Mouse (Mus musculus): ENCODE data around the gene Rnf224. TPM values are rescaled to one million over a fixed set of nuclear protein-coding genes. Genes with fewer than 3 reads are reported as not detected.

The Rnf224 gene
- polyA plus RNA-seq, 1 experiment from 2014 or later = not detected

- no peak for ATAC-seq (ENCODE audit: low FRiP score, low TSS enrichment)
- no peaks in the 10 kb centered on the region for H3K9me3 ChIP-seq (ENCODE audit: control insufficient read depth, low read length)
- no peak for DNase-seq
- H3K4me2 ChIP-seq (ENCODE audit: low read length) = no peak overlapping the region
- peaks cover 15% of the 10 kb centered on the region for H3K4me1 ChIP-seq (ENCODE audit: control insufficient read depth, insufficient read depth, low read length)
- H3K27ac ChIP-seq (replicated peaks; ENCODE audit: low read depth, low read length) = no peak overlapping the region
- H3K27me3 ChIP-seq (ENCODE audit: control insufficient read depth, insufficient read depth, low read length) = no peaks in the 10 kb centered on the region
- WGBS = 81% methylated on average over 5 of the region's 5 CpGs
- H3K36me3 ChIP-seq (ENCODE audit: control insufficient read depth, insufficient read depth, low read length) = peaks cover 2% of the 10 kb centered on the region
- no peak overlapping the region for H3K9ac ChIP-seq (replicated peaks; ENCODE audit: low read length)
- H3K4me3 ChIP-seq (replicated peaks; ENCODE audit: low read depth, low read length) = no peak overlapping the region
Measured at GRCm38 (mm10) chr2:25226864-25227263, 9.7 kb downstream of the Rnf224 start.

GRCm38 (mm10) chr2:25225811-25226379 lies 10.7 kb downstream of the Rnf224 start:
- Histone ChIP-seq H3K4me3 (replicated peaks; ENCODE audit: low read depth, low read length) (no peak overlapping the region; the same call in 1 of the 2 replicates), H3K4me2 (ENCODE audit: low read length) (peak overlapping the region; percentile 56), H3K4me1 (ENCODE audit: control insufficient read depth, insufficient read depth, low read length) (peaks cover 15% of the 10 kb centered on the region), H3K36me3 (ENCODE audit: control insufficient read depth, insufficient read depth, low read length) (peaks cover 6% of the 10 kb centered on the region), H3K9me3 (ENCODE audit: control insufficient read depth, low read length) (no peaks in the 10 kb centered on the region), H3K9ac (replicated peaks; ENCODE audit: low read length) (no peak overlapping the region), H3K27ac (replicated peaks; ENCODE audit: low read depth, low read length) (peak overlapping the region; percentile 99), H3K27me3 (ENCODE audit: control insufficient read depth, insufficient read depth, low read length) (no peaks in the 10 kb centered on the region)
- ATAC-seq (ENCODE audit: low FRiP score, low TSS enrichment) (no peak), DNase-seq (no peak)
- 71% methylated on average over 8 of the region's 8 CpGs for WGBS

- WGBS = 2% methylated on average over 41 of the region's 41 CpGs
- peak; percentile 100 for DNase-seq
- peak overlapping the region; percentile 84 for H3K4me3 ChIP-seq (replicated peaks; ENCODE audit: low read depth, low read length)
- H3K9me3 ChIP-seq (ENCODE audit: control insufficient read depth, low read length) = no peaks in the 10 kb centered on the region
- H3K4me2 ChIP-seq (ENCODE audit: low read length) = peak overlapping the region; percentile 56
- H3K27me3 ChIP-seq (ENCODE audit: control insufficient read depth, insufficient read depth, low read length) = no peaks in the 10 kb centered on the region
- peak; percentile 97 for ATAC-seq (ENCODE audit: low FRiP score, low TSS enrichment)
- H3K9ac ChIP-seq (replicated peaks; ENCODE audit: low read length) = peak overlapping the region; percentile 62
- peak overlapping the region; percentile 99 for H3K27ac ChIP-seq (replicated peaks; ENCODE audit: low read depth, low read length)
- H3K4me1 ChIP-seq (ENCODE audit: control insufficient read depth, insufficient read depth, low read length) = peaks cover 15% of the 10 kb centered on the region
- peaks cover 6% of the 10 kb centered on the region for H3K36me3 ChIP-seq (ENCODE audit: control insufficient read depth, insufficient read depth, low read length)
Measured at GRCm38 (mm10) chr2:25224766-25225752, 11.5 kb downstream of the Rnf224 start.

GRCm38 (mm10) chr2:25224492-25224765 lies 12.2 kb downstream of the Rnf224 start, which contains the start of gene Tubb4b:
Gene Tubb4b, minus strand, starts transcription at chr2:25224702.
- peak within 1 kb of the TSS; percentile 99 for H3K27ac ChIP-seq (replicated peaks; ENCODE audit: low read depth, low read length)
- H3K27me3 ChIP-seq (ENCODE audit: control insufficient read depth, insufficient read depth, low read length) = no peaks in the 10 kb centered on the region
- WGBS = 0% methylated on average over 17 of the region's 17 CpGs
- H3K4me1 ChIP-seq (ENCODE audit: control insufficient read depth, insufficient read depth, low read length) = peaks cover 15% of the 10 kb centered on the region
- ATAC-seq (ENCODE audit: low FRiP score, low TSS enrichment) = no peak
- peak within 1 kb of the TSS; percentile 80 for H3K9ac ChIP-seq (replicated peaks; ENCODE audit: low read length)
- peak within 1 kb of the TSS; percentile 84 for H3K4me3 ChIP-seq (replicated peaks; ENCODE audit: low read depth, low read length)
- DNase-seq = no peak
- peaks cover 6% of the 10 kb centered on the region for H3K36me3 ChIP-seq (ENCODE audit: control insufficient read depth, insufficient read depth, low read length)
- no peaks in the 10 kb centered on the region for H3K9me3 ChIP-seq (ENCODE audit: control insufficient read depth, low read length)
- H3K4me2 ChIP-seq (ENCODE audit: low read length) = peak within 1 kb of the TSS; percentile 90

- Histone ChIP-seq H3K9me3 (ENCODE audit: control insufficient read depth, low read length) (no peaks in the 10 kb centered on the region), H3K9ac (replicated peaks; ENCODE audit: low read length) (peak overlapping the region; percentile 80), H3K27ac (replicated peaks; ENCODE audit: low read depth, low read length) (peak overlapping the region; percentile 89), H3K4me2 (ENCODE audit: low read length) (peak overlapping the region; percentile 90), H3K36me3 (ENCODE audit: control insufficient read depth, insufficient read depth, low read length) (peaks cover 6% of the 10 kb centered on the region), H3K27me3 (ENCODE audit: control insufficient read depth, insufficient read depth, low read length) (no peaks in the 10 kb centered on the region), H3K4me3 (replicated peaks; ENCODE audit: low read depth, low read length) (peak overlapping the region; percentile 84), H3K4me1 (ENCODE audit: control insufficient read depth, insufficient read depth, low read length) (peaks cover 15% of the 10 kb centered on the region)
- DNase-seq (no peak), ATAC-seq (ENCODE audit: low FRiP score, low TSS enrichment) (peak; percentile 22)
- 2% methylated on average over 52 of the region's 53 CpGs for WGBS
Measured at GRCm38 (mm10) chr2:25223681-25224491, 12.7 kb downstream of the Rnf224 start.

- Histone ChIP-seq H3K9ac (replicated peaks; ENCODE audit: low read length) (no peak overlapping the region), H3K27ac (replicated peaks; ENCODE audit: low read depth, low read length) (no peak overlapping the region), H3K4me1 (ENCODE audit: control insufficient read depth, insufficient read depth, low read length) (peaks cover 15% of the 10 kb centered on the region), H3K4me2 (ENCODE audit: low read length) (no peak overlapping the region), H3K9me3 (ENCODE audit: control insufficient read depth, low read length) (no peaks in the 10 kb centered on the region), H3K4me3 (replicated peaks; ENCODE audit: low read depth, low read length) (no peak overlapping the region), H3K36me3 (ENCODE audit: control insufficient read depth, insufficient read depth, low read length) (peaks cover 6% of the 10 kb centered on the region), H3K27me3 (ENCODE audit: control insufficient read depth, insufficient read depth, low read length) (no peaks in the 10 kb centered on the region)
- ATAC-seq (ENCODE audit: low FRiP score, low TSS enrichment) = no peak
- no peak for DNase-seq
- WGBS = 74% methylated on average over 5 of the region's 5 CpGs
Measured at GRCm38 (mm10) chr2:25221331-25221772, 15.2 kb downstream of the Rnf224 start.

- H3K27ac ChIP-seq (replicated peaks; ENCODE audit: low read depth, low read length) = no peak within 1 kb of the TSS
- H3K4me1 ChIP-seq (ENCODE audit: control insufficient read depth, insufficient read depth, low read length) = peaks cover 3% of the 10 kb centered on the region
- ATAC-seq (ENCODE audit: low FRiP score, low TSS enrichment) (no peak), DNase-seq (no peak)
- no peak within 1 kb of the TSS for H3K9ac ChIP-seq (replicated peaks; ENCODE audit: low read length)
- no peaks in the 10 kb centered on the region for H3K27me3 ChIP-seq (ENCODE audit: control insufficient read depth, insufficient read depth, low read length)
- no peaks in the 10 kb centered on the region for H3K9me3 ChIP-seq (ENCODE audit: control insufficient read depth, low read length)
- H3K36me3 ChIP-seq (ENCODE audit: control insufficient read depth, insufficient read depth, low read length) = peaks cover 6% of the 10 kb centered on the region
- H3K4me2 ChIP-seq (ENCODE audit: low read length) = no peak within 1 kb of the TSS
- no peak within 1 kb of the TSS for H3K4me3 ChIP-seq (replicated peaks; ENCODE audit: low read depth, low read length)
Measured at GRCm38 (mm10) chr2:25218445-25218844, 18.1 kb downstream of the Rnf224 start, which contains the start of gene Fam166a. Gene Fam166a, plus strand, starts transcription at chr2:25218745.

GRCm38 (mm10) chr2:25217666-25218065 lies 18.9 kb downstream of the Rnf224 start:
- no peak overlapping the region for H3K9ac ChIP-seq (replicated peaks; ENCODE audit: low read length)
- no peaks in the 10 kb centered on the region for H3K9me3 ChIP-seq (ENCODE audit: control insufficient read depth, low read length)
- no peak overlapping the region for H3K4me3 ChIP-seq (replicated peaks; ENCODE audit: low read depth, low read length)
- H3K36me3 ChIP-seq (ENCODE audit: control insufficient read depth, insufficient read depth, low read length) = peaks cover 6% of the 10 kb centered on the region
- no peak overlapping the region for H3K4me2 ChIP-seq (ENCODE audit: low read length)
- ATAC-seq (ENCODE audit: low FRiP score, low TSS enrichment) (no peak), DNase-seq (no peak)
- no peaks in the 10 kb centered on the region for H3K4me1 ChIP-seq (ENCODE audit: control insufficient read depth, insufficient read depth, low read length)
- no peak overlapping the region for H3K27ac ChIP-seq (replicated peaks; ENCODE audit: low read depth, low read length)
- WGBS = 60% methylated on average over 2 of the region's 2 CpGs
- H3K27me3 ChIP-seq (ENCODE audit: control insufficient read depth, insufficient read depth, low read length) = no peaks in the 10 kb centered on the region
